Mouse (Mus musculus): ENCODE results near the gene Slc22a19. TPM values are rescaled to one million over a fixed set of nuclear protein-coding genes. Genes with fewer than 3 reads are reported as not detected.
"Not testable (repeated sequence)": the region's sequence is repeated elsewhere in the genome, so short reads cannot be mapped to it uniquely, and the experiment has no call there.

The Slc22a19 gene
- polyA plus RNA-seq (2012; rRNA removed): not detected in 2 replicates

DNA sequence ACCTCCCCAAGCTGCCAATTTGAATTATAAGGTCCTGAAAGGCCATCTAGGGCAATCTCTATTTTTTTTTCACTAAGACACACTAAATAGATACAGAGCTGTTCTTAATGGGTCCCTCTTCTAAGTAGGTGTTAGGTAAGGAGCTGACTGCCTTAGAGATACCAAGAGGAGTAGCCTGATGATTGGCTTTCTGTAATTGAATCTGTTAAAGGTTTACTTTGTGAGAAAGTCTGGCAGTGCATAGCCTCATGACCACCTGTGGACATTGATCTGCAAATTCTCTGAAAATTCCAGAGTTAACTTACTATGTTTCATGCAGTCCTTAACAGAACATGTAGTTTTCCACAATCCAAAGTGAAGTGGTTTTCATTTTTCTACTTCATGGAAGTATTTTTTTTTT lies at the start of gene Slc22a19:
TSS of gene Slc22a19 (minus strand) at position 163 of the 400 bp plus-strand sequence.
- Histone ChIP-seq H3K27ac (ENCODE audit: insufficient read depth, low read depth, low read length) (no peak within 1 kb of the TSS), H3K4me3 (ENCODE audit: low read depth, low read length) (no peak within 1 kb of the TSS), H3K4me1 (ENCODE audit: control insufficient read depth, insufficient read depth, insufficient read length, low read length) (no peaks in the 10 kb centered on the region), H3K27me3 (ENCODE audit: control insufficient read depth, insufficient read depth, low read length) (no peaks in the 10 kb centered on the region), H3K36me3 (ENCODE audit: control insufficient read depth, insufficient read depth, low read length) (no peaks in the 10 kb centered on the region)
- no peak for TF ChIP-seq POLR2A (IDR thresholded peaks at IDR 0.05; ENCODE audit: low read depth, low read length)
- no peak for TF ChIP-seq CTCF (IDR thresholded peaks at IDR 0.05; ENCODE audit: extremely low read depth, insufficient read length, insufficient replicate concordance, low read depth, low read length)

DNA sequence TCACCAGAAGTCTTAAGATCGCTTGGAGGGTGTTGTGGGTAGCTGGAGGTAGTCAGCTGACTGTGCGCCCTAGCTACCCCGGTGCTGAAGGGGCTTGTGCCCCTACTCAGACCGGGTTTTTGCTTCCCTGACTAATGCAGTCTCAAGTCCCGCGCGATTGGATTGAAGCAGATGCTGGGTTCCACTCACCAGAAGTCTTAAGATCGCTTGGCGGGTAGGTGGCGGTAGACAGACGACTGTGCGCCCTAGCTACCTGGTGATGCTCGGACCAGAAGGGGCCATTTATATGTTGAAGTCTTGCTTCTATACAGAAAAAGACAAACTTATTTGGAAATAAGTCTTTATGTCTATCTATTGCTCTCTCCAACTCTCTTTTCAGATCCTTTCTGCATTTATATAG lies 42.3 kb upstream of the Slc22a19 start:
- H3K27ac ChIP-seq (ENCODE audit: insufficient read depth, low read depth, low read length); H3K4me1 ChIP-seq (ENCODE audit: control insufficient read depth, insufficient read depth, insufficient read length, low read length); H3K4me3 ChIP-seq (ENCODE audit: low read depth, low read length); H3K36me3 ChIP-seq (ENCODE audit: control insufficient read depth, insufficient read depth, low read length); H3K27me3 ChIP-seq (ENCODE audit: control insufficient read depth, insufficient read depth, low read length): not testable (repeated sequence)
- WGBS: 76% methylated on average over 13 of the region's 13 CpGs

DNA sequence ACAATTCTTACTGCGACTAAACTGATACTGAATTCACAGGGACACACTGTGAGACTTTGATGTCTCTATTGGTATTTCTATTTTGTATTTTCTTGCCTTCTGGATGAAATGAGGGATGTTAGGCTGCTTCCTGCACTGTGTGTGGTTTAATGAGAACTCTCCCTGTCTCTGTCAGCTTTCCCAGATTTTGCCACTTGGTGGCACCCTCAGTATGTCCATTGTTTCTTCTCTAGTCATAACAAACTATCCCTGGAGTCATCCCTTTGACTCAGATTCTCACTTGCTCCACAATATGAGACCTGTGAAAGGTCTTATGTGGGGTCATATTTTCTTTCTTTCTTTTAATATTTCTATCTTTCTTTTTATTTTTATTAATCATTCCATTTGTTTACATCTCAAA lies 18.4 kb upstream of the Slc22a19 start:
- 23% methylated on average over 1 of the region's 1 CpGs for WGBS
- no peak for TF ChIP-seq POLR2A (IDR thresholded peaks at IDR 0.05; ENCODE audit: low read depth, low read length)
- no peak for TF ChIP-seq CTCF (IDR thresholded peaks at IDR 0.05; ENCODE audit: extremely low read depth, insufficient read length, insufficient replicate concordance, low read depth, low read length)
- H3K36me3 ChIP-seq (ENCODE audit: control insufficient read depth, insufficient read depth, low read length): no peaks in the 10 kb centered on the region

DNA sequence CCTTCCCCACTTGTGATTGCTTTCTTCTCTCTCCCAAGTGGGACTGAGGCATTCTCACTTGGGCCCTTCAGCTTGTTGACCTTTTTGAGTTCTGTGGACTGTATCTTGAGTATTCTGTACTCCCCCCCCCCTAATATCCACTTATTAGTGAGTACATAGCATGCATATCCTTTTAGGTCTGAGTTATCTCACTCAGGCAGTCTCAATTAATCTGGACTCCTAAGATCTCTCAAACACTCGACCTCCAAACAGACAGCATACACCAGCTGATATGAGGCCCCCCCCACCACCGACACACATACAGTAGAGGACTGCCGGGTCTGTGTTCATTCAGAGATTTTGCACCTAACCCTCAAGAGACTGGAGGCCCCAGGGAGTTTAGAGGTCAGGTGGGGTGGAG lies 18.0 kb downstream of the Slc22a19 start:
- H3K4me1 ChIP-seq (ENCODE audit: control insufficient read depth, insufficient read depth, insufficient read length, low read length); H3K36me3 ChIP-seq (ENCODE audit: control insufficient read depth, insufficient read depth, low read length); H3K4me3 ChIP-seq (ENCODE audit: low read depth, low read length); H3K27me3 ChIP-seq (ENCODE audit: control insufficient read depth, insufficient read depth, low read length); H3K27ac ChIP-seq (ENCODE audit: insufficient read depth, low read depth, low read length): not testable (repeated sequence)
- WGBS: 43% methylated on average over 3 of the region's 3 CpGs

More for the DNA sequence above, 18.4 kb upstream of the Slc22a19 start:
- H3K27ac ChIP-seq (ENCODE audit: insufficient read depth, low read depth, low read length): no peak overlapping the region
- no peaks in the 10 kb centered on the region for H3K27me3 ChIP-seq (ENCODE audit: control insufficient read depth, insufficient read depth, low read length)
- H3K4me3 ChIP-seq (ENCODE audit: low read depth, low read length): no peak overlapping the region
- H3K4me1 ChIP-seq (ENCODE audit: control insufficient read depth, insufficient read depth, insufficient read length, low read length): no peaks in the 10 kb centered on the region

DNA sequence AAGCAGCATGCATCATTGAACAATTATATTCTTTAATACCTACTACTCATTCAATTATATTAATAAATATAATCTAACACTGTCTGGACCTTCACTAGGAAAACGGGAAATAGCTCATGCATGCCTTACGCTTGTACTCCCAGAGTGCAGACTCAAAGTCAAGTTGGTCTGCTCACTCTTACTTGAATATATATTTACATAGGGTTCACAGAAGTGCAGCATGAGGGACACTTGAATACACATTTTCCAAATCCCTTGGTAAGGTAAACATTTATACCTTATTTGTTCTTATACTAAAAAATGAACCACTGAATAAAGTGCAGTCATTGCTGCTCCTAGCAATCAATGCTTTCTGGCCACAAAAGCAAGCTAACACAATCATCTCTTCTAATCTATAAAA lies 19.9 kb downstream of the Slc22a19 start:
- Histone ChIP-seq H3K4me3 (ENCODE audit: low read depth, low read length) (no peak overlapping the region), H3K4me1 (ENCODE audit: control insufficient read depth, insufficient read depth, insufficient read length, low read length) (no peaks in the 10 kb centered on the region), H3K36me3 (ENCODE audit: control insufficient read depth, insufficient read depth, low read length) (no peaks in the 10 kb centered on the region), H3K27ac (ENCODE audit: insufficient read depth, low read depth, low read length) (no peak overlapping the region), H3K27me3 (ENCODE audit: control insufficient read depth, insufficient read depth, low read length) (no peaks in the 10 kb centered on the region)
- WGBS: 83% methylated on average over 2 of the region's 2 CpGs
- TF ChIP-seq CTCF (IDR thresholded peaks at IDR 0.05; ENCODE audit: extremely low read depth, insufficient read length, insufficient replicate concordance, low read depth, low read length) (no peak), POLR2A (IDR thresholded peaks at IDR 0.05; ENCODE audit: low read depth, low read length) (no peak)

DNA sequence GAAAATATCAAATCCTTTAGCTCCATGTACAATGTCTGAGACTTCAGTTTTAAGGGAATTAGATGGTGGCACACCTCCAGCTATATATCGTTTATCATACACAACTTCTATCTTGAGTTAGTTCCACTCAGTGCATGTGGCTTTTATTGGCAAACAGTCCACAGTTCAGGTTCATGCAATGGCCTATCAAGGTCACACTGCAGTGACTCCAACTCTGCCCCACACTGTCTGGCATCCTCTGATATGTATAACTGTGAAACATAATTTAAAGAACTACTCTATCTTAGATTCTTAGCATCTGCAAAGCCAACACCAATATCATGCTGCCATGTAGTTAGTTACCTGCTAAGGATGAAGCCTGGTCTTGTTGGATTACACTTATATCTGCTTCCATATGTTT lies 23.1 kb downstream of the Slc22a19 start:
- no peak for TF ChIP-seq POLR2A (IDR thresholded peaks at IDR 0.05; ENCODE audit: low read depth, low read length)
- Histone ChIP-seq H3K27ac (ENCODE audit: insufficient read depth, low read depth, low read length) (no peak overlapping the region), H3K4me3 (ENCODE audit: low read depth, low read length) (no peak overlapping the region), H3K27me3 (ENCODE audit: control insufficient read depth, insufficient read depth, low read length) (no peaks in the 10 kb centered on the region), H3K36me3 (ENCODE audit: control insufficient read depth, insufficient read depth, low read length) (no peaks in the 10 kb centered on the region), H3K4me1 (ENCODE audit: control insufficient read depth, insufficient read depth, insufficient read length, low read length) (no peaks in the 10 kb centered on the region)
- WGBS: 40% methylated on average over 1 of the region's 1 CpGs

DNA sequence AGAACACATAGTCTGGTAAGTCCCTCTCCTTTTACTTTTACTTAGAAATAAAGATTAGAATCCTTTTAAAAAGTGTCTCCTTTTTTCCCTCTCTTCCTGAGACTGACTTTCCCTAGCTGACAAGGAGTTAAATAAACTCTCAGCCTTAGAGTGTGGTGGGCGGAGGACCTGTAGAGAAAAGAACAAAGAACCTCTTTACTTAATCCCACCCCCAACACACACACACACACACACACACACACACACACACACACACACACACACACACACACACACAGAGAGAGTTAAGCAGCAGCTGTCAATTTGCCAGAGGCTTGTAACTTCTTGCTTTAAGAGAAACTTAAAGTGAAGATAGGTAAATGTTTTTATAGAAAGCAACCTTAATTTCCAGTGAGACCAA lies 39.1 kb downstream of the Slc22a19 start:
- Histone ChIP-seq H3K4me3 (ENCODE audit: low read depth, low read length) (no peak overlapping the region), H3K27me3 (ENCODE audit: control insufficient read depth, insufficient read depth, low read length) (no peaks in the 10 kb centered on the region; the same call in 1 of the 2 replicates), H3K27ac (ENCODE audit: insufficient read depth, low read depth, low read length) (no peak overlapping the region), H3K36me3 (ENCODE audit: control insufficient read depth, insufficient read depth, low read length) (no peaks in the 10 kb centered on the region), H3K4me1 (ENCODE audit: control insufficient read depth, insufficient read depth, insufficient read length, low read length) (no peaks in the 10 kb centered on the region)
- TF ChIP-seq CTCF (IDR thresholded peaks at IDR 0.05; ENCODE audit: extremely low read depth, insufficient read length, insufficient replicate concordance, low read depth, low read length) (no peak), POLR2A (IDR thresholded peaks at IDR 0.05; ENCODE audit: low read depth, low read length) (no peak)
- 21% methylated on average over 1 of the region's 1 CpGs for WGBS

DNA sequence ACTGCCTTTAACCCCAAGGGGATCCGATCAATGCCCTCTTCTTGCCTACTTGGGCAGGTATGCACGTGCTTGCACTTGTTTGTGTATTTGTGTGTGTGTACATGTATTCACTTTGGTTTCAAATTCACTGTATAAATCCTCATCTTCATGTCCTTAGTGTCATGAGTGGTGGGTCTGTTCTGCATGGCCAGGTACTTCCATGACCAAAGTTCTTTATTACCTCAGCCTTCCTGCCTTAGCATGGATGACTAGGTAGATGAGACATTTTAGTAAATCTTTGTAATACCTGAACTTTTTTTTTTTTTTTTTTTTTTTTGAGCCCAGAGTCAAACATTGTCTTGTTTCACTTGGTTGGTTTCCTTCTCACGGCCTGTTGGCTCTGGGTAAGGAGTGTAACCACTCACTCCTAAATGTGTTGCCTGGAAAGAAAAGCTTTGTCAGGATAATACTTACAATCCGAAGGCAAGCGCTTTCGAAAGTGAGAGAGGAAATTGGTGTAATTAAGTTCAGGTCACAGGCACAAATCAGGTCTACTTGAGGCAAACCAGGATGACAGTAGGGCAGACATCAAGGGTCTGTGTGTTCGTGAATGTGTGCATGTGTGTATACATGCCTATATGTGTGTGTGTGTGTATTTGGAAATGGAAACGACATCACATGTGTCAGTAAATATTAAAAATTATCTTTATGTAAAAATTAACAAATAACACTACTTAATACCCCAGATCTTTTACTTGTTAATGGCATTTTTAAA lies 62.0 kb downstream of the Slc22a19 start:
- WGBS: 86% methylated on average over 8 of the region's 8 CpGs

More for the DNA sequence above, 62.0 kb downstream of the Slc22a19 start:
- Histone ChIP-seq H3K36me3 (ENCODE audit: control insufficient read depth, insufficient read depth, low read length) (no peaks in the 10 kb centered on the region), H3K27ac (ENCODE audit: insufficient read depth, low read depth, low read length) (no peak overlapping the region), H3K27me3 (ENCODE audit: control insufficient read depth, insufficient read depth, low read length) (no peaks in the 10 kb centered on the region), H3K4me3 (ENCODE audit: low read depth, low read length) (no peak overlapping the region), H3K4me1 (ENCODE audit: control insufficient read depth, insufficient read depth, insufficient read length, low read length) (no peaks in the 10 kb centered on the region)
- TF ChIP-seq CTCF (IDR thresholded peaks at IDR 0.05; ENCODE audit: extremely low read depth, insufficient read length, insufficient replicate concordance, low read depth, low read length) (no peak), POLR2A (IDR thresholded peaks at IDR 0.05; ENCODE audit: low read depth, low read length) (no peak)
